Mouse (Mus musculus): ENCODE data around the gene Cux2. TPM values are rescaled to one million over a fixed set of nuclear protein-coding genes. Genes with fewer than 3 reads are reported as not detected.

The Cux2 gene
- polyA plus RNA-seq, 1 experiment from 2014 or later: 7.1 TPM

DNA sequence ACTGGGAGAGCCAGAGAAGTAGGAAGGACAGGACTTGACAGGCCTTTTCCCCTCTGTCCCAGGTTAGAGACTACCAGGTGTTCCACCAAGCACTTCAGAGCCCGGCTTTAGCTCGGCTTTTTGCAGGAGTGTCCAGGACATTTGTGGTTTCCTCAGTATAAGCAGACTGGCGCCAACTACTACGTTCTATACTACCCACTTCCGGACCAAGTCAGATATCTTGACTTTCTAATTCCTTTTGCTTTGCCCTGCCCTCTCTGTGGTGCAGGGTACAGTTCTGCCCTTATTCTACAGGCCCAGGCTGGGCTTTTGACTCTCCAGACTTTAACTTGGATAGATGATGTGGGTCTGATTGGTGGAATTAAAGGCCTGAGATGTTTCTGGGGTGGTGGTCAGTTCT, 230.3 kb downstream of the Cux2 start:
- H3K9ac ChIP-seq (ENCODE audit: low read depth, low read length): no peak overlapping the region
- peaks cover 14% of the 10 kb centered on the region for H3K4me1 ChIP-seq (ENCODE audit: control insufficient read depth, insufficient read depth, low read length)
- H3K9me3 ChIP-seq (replicated peaks; ENCODE audit: control insufficient read depth, low read length): no peaks in the 10 kb centered on the region
- 83% methylated on average over 5 of the region's 5 CpGs for WGBS (ENCODE audit: insufficient replicate concordance)
- no peak overlapping the region for H3K27ac ChIP-seq (ENCODE audit: low read depth, low read length)
- no peak for ATAC-seq (replicated peaks; ENCODE audit: insufficient number of reproducible peaks, low FRiP score, low TSS enrichment)
- peaks cover 27% of the 10 kb centered on the region for H3K36me3 ChIP-seq (ENCODE audit: control insufficient read depth, insufficient read depth, low read length)
- H3K4me3 ChIP-seq (ENCODE audit: low read depth, low read length): no peak overlapping the region
- no peak overlapping the region for H3K4me2 ChIP-seq
- no peaks in the 10 kb centered on the region for H3K27me3 ChIP-seq (ENCODE audit: control insufficient read depth, insufficient read depth, low read length)

DNA sequence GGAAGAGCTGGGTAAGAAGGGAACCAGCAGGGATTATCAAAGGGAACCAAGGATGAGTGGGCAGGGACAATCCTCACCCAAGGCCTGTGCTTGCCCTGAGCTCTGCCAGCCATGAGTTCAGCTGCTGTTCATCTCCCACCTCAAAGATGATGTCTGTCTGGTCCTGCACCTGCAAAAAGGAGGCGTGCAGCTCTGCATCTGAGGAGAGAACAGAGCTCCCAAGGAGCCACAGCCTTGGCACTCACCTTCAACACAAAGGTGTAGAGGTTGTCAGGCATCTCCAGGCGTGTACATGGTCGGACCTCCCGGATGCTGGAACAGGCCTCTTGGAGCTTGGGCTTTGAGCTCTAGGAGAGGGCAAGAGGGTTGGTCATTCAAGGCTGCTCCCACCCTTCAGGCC, 231.0 kb downstream of the Cux2 start:
- Histone ChIP-seq H3K4me1 (ENCODE audit: control insufficient read depth, insufficient read depth, low read length) (peaks cover 7% of the 10 kb centered on the region), H3K27me3 (ENCODE audit: control insufficient read depth, insufficient read depth, low read length) (no peaks in the 10 kb centered on the region), H3K4me2 (no peak overlapping the region), H3K27ac (ENCODE audit: low read depth, low read length) (no peak overlapping the region), H3K4me3 (ENCODE audit: low read depth, low read length) (no peak overlapping the region), H3K9me3 (replicated peaks; ENCODE audit: control insufficient read depth, low read length) (no peaks in the 10 kb centered on the region), H3K36me3 (ENCODE audit: control insufficient read depth, insufficient read depth, low read length) (peaks cover 27% of the 10 kb centered on the region), H3K9ac (ENCODE audit: low read depth, low read length) (no peak overlapping the region)
- 94% methylated on average over 4 of the region's 4 CpGs for WGBS (ENCODE audit: insufficient replicate concordance)
- no peak for ATAC-seq (replicated peaks; ENCODE audit: insufficient number of reproducible peaks, low FRiP score, low TSS enrichment)

DNA sequence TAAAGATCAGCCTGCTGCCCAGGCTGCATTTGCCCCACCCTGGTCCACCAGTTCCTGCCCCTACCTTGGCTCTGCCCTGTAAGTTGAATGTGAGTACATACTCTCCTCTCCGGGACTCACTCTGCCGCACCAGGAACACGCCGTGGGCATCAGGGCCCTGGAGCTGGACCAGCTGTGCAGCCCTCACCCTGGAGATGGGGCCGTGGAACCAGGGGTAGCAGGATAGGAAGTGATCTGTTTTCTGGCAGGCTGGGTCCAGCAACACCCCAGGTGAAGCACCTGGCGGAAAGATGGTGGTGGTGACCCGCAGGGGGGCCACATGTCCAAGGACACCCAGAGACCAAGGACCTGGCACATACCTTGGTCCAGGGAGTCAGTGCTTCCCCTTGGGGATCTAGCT, 231.5 kb downstream of the Cux2 start:
- Histone ChIP-seq H3K4me2 (no peak overlapping the region), H3K4me3 (ENCODE audit: low read depth, low read length) (no peak overlapping the region), H3K4me1 (ENCODE audit: control insufficient read depth, insufficient read depth, low read length) (peaks cover 4% of the 10 kb centered on the region), H3K27ac (ENCODE audit: low read depth, low read length) (no peak overlapping the region), H3K9me3 (replicated peaks; ENCODE audit: control insufficient read depth, low read length) (no peaks in the 10 kb centered on the region), H3K36me3 (ENCODE audit: control insufficient read depth, insufficient read depth, low read length) (peaks cover 28% of the 10 kb centered on the region), H3K9ac (ENCODE audit: low read depth, low read length) (no peak overlapping the region), H3K27me3 (ENCODE audit: control insufficient read depth, insufficient read depth, low read length) (no peaks in the 10 kb centered on the region)
- 95% methylated on average over 7 of the region's 7 CpGs for WGBS (ENCODE audit: insufficient replicate concordance)
- ATAC-seq (replicated peaks; ENCODE audit: insufficient number of reproducible peaks, low FRiP score, low TSS enrichment): no peak

DNA sequence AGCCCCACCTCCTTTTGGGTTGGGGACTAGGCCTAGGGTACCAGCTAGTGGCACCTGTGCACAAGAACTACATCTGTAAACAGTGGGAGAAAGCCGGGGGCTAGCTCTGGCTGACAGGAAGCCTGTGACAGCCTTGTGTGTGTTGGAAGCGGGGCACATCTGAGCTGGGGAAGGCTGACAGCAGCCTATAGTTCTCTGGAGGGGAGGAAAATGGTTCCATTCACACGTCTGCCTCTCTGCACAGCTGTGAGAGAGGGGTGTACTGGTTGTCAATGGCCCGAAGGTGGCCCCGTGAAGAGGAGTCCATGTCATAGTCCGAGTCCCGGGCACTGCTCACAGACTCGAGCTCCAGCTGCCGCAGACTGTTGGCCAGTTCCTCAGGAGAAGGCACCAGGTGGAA, 232.4 kb downstream of the Cux2 start:
- Histone ChIP-seq H3K9me3 (replicated peaks; ENCODE audit: control insufficient read depth, low read length) (no peaks in the 10 kb centered on the region), H3K27ac (ENCODE audit: low read depth, low read length) (no peak overlapping the region), H3K4me2 (no peak overlapping the region), H3K36me3 (ENCODE audit: control insufficient read depth, insufficient read depth, low read length) (peaks cover 35% of the 10 kb centered on the region), H3K4me3 (ENCODE audit: low read depth, low read length) (no peak overlapping the region), H3K27me3 (ENCODE audit: control insufficient read depth, insufficient read depth, low read length) (no peaks in the 10 kb centered on the region), H3K9ac (ENCODE audit: low read depth, low read length) (no peak overlapping the region), H3K4me1 (ENCODE audit: control insufficient read depth, insufficient read depth, low read length) (no peaks in the 10 kb centered on the region)
- ATAC-seq (replicated peaks; ENCODE audit: insufficient number of reproducible peaks, low FRiP score, low TSS enrichment): no peak
- 81% methylated on average over 9 of the region's 9 CpGs for WGBS (ENCODE audit: insufficient replicate concordance)

DNA sequence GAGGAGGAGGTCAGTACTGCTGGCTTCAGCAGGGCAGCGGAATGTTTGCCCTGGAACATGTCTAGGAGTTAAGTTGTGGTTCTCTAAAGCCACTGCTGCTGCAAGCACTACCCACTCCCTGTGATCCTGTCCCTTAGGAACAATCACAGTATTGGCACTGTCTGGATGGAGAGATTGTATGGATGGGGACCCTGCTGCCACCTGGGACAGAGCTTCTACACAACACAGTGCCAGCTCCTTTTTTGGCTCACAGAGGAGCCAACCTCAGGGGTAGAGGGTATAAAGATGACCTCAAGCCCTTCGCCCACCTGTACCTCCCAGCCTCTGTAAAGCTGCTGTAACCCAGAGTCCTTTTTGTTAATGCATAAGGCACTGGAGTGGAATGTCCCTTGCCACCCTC, 233.3 kb downstream of the Cux2 start:
- Histone ChIP-seq H3K4me2 (no peak overlapping the region), H3K27me3 (ENCODE audit: control insufficient read depth, insufficient read depth, low read length) (no peaks in the 10 kb centered on the region), H3K4me3 (ENCODE audit: low read depth, low read length) (no peak overlapping the region), H3K27ac (ENCODE audit: low read depth, low read length) (no peak overlapping the region), H3K4me1 (ENCODE audit: control insufficient read depth, insufficient read depth, low read length) (peaks cover 5% of the 10 kb centered on the region; the same call in 1 of the 2 replicates), H3K36me3 (ENCODE audit: control insufficient read depth, insufficient read depth, low read length) (peaks cover 41% of the 10 kb centered on the region), H3K9ac (ENCODE audit: low read depth, low read length) (no peak overlapping the region), H3K9me3 (replicated peaks; ENCODE audit: control insufficient read depth, low read length) (no peaks in the 10 kb centered on the region)
- ATAC-seq (replicated peaks; ENCODE audit: insufficient number of reproducible peaks, low FRiP score, low TSS enrichment): no peak
- 95% methylated on average over 2 of the region's 2 CpGs for WGBS (ENCODE audit: insufficient replicate concordance)

DNA sequence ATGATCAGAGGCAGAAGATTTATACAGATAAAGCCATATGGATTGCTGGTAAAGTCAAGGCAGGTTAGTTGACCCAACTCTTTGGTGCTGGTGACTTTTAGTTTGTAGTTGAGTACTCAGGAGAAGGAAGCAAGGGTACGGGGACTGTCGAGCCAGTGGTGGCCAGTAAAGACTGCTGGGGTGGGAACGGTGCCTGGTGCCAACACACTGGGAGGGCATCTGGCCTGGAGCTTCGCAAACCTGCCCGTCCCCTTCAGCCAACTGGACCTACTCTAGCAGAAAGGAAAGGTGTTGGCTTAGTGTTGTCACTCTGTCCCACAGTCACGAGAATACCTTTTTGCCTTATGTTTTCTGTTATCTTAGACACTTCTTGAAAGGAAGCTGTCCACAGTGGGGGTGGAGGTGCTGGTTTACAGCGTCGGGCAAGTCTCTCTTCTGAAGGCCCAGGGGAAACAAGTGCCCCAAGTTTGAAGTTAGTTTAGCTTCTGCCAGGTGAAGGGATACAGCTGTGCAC, 234.0 kb downstream of the Cux2 start:
- H3K4me2 ChIP-seq: no peak overlapping the region
- no peak overlapping the region for H3K27ac ChIP-seq (ENCODE audit: low read depth, low read length)
- 80% methylated on average over 8 of the region's 8 CpGs for WGBS (ENCODE audit: insufficient replicate concordance)
- H3K27me3 ChIP-seq (ENCODE audit: control insufficient read depth, insufficient read depth, low read length): no peaks in the 10 kb centered on the region
- no peak overlapping the region for H3K4me3 ChIP-seq (ENCODE audit: low read depth, low read length)
- peaks cover 45% of the 10 kb centered on the region for H3K36me3 ChIP-seq (ENCODE audit: control insufficient read depth, insufficient read depth, low read length)
- no peak overlapping the region for H3K9ac ChIP-seq (ENCODE audit: low read depth, low read length)
- peaks cover 12% of the 10 kb centered on the region for H3K4me1 ChIP-seq (ENCODE audit: control insufficient read depth, insufficient read depth, low read length)
- H3K9me3 ChIP-seq (replicated peaks; ENCODE audit: control insufficient read depth, low read length): no peaks in the 10 kb centered on the region
- no peak for ATAC-seq (replicated peaks; ENCODE audit: insufficient number of reproducible peaks, low FRiP score, low TSS enrichment)

DNA sequence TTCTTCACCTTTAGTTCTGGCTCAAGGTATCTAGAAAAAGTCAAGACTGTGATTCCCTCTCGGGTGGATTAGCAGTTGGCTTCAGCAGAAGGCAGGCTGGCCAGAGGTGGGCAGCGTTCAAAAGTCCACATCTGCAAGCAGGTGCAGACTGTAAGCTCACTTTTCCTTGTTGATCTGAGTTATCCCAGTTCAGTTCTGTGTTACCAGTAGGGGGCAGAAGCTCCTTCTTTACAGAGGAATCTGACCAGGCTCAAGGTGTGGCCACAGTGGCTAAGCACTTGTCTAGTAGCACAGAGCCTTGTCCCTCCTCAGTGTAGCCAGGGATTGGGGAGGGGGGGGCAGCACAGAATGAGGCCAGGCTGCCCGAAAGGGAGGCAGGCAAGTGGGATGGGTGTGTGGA, 234.8 kb downstream of the Cux2 start:
- no peak overlapping the region for H3K9ac ChIP-seq (ENCODE audit: low read depth, low read length)
- H3K36me3 ChIP-seq (ENCODE audit: control insufficient read depth, insufficient read depth, low read length): peaks cover 45% of the 10 kb centered on the region
- no peak overlapping the region for H3K4me3 ChIP-seq (ENCODE audit: low read depth, low read length)
- no peak for ATAC-seq (replicated peaks; ENCODE audit: insufficient number of reproducible peaks, low FRiP score, low TSS enrichment)
- 58% methylated on average over 3 of the region's 3 CpGs for WGBS (ENCODE audit: insufficient replicate concordance)
- H3K27ac ChIP-seq (ENCODE audit: low read depth, low read length): no peak overlapping the region
- H3K4me1 ChIP-seq (ENCODE audit: control insufficient read depth, insufficient read depth, low read length): peaks cover 21% of the 10 kb centered on the region
- no peak overlapping the region for H3K4me2 ChIP-seq
- H3K27me3 ChIP-seq (ENCODE audit: control insufficient read depth, insufficient read depth, low read length): no peaks in the 10 kb centered on the region
- no peaks in the 10 kb centered on the region for H3K9me3 ChIP-seq (replicated peaks; ENCODE audit: control insufficient read depth, low read length)

DNA sequence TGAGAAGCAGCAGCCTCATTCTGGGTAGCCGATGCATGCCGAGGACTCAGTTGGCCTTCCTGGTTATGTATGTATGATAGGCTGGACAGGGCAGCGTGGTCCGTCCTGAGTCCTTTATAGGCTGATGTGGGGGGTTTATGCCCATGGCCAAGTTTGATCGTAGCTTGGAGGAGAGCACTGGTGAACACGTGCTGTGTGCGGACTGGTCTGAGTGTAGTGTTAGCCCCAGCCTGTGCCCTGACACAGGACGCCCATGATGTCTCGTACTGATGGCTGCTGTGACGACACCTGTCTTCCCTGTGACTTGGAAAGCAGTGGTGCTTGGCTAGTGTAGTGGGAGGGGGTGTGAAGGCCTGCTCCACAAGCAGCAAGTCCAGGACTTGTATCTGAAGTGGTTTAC, 236.2 kb downstream of the Cux2 start:
- Histone ChIP-seq H3K27ac (ENCODE audit: low read depth, low read length) (0 out of 2 replicates have a peak overlapping the region, but pooled peaks have one; percentile 4), H3K36me3 (ENCODE audit: control insufficient read depth, insufficient read depth, low read length) (peaks cover 43% of the 10 kb centered on the region), H3K9me3 (replicated peaks; ENCODE audit: control insufficient read depth, low read length) (no peaks in the 10 kb centered on the region), H3K4me1 (ENCODE audit: control insufficient read depth, insufficient read depth, low read length) (peaks cover 30% of the 10 kb centered on the region), H3K9ac (ENCODE audit: low read depth, low read length) (no peak overlapping the region), H3K4me2 (no peak overlapping the region), H3K4me3 (ENCODE audit: low read depth, low read length) (no peak overlapping the region), H3K27me3 (ENCODE audit: control insufficient read depth, insufficient read depth, low read length) (no peaks in the 10 kb centered on the region)
- no peak for ATAC-seq (replicated peaks; ENCODE audit: insufficient number of reproducible peaks, low FRiP score, low TSS enrichment)
- 87% methylated on average over 10 of the region's 10 CpGs for WGBS (ENCODE audit: insufficient replicate concordance)

DNA sequence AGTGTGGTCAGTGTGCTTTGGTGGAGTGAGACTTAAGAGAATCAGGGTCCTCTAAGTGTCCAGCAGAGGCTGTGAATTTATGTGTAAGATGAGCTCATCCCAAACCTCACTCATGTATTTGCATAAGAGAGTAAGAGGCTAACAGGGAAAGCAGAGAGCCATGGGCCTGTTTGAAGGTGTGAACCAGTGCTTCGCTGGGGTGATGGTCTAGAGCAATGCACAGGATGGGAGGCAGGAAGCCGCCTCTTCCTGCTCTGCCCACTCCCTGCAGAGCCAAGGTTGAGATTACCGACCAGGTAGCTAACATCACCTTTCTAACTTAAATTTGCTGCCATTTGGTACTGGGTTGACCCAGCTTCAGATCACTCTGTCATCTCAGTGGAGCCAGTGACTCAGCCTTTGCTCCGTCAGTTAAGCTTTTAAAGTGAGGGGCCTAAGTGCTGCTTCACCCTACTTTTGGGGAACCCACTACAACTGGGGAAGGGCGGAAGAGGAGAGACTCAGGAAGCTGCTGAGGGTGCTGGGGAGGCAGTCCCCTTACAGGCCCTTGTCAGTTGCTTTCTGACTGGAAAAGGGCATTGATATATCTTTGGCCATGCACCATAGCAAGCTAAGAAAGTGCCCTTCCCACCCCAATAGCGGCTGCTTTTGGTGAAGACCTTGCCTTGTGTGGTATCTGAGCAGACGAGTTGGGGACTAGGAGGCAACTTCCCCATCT, 237.2 kb downstream of the Cux2 start:
- Histone ChIP-seq H3K4me2 (no peak overlapping the region), H3K4me3 (ENCODE audit: low read depth, low read length) (no peak overlapping the region), H3K9me3 (replicated peaks; ENCODE audit: control insufficient read depth, low read length) (no peaks in the 10 kb centered on the region), H3K36me3 (ENCODE audit: control insufficient read depth, insufficient read depth, low read length) (peaks cover 35% of the 10 kb centered on the region), H3K4me1 (ENCODE audit: control insufficient read depth, insufficient read depth, low read length) (peaks cover 32% of the 10 kb centered on the region), H3K27ac (ENCODE audit: low read depth, low read length) (no peak overlapping the region), H3K9ac (ENCODE audit: low read depth, low read length) (no peak overlapping the region), H3K27me3 (ENCODE audit: control insufficient read depth, insufficient read depth, low read length) (no peaks in the 10 kb centered on the region)
- 84% methylated on average over 7 of the region's 7 CpGs for WGBS (ENCODE audit: insufficient replicate concordance)
- ATAC-seq (replicated peaks; ENCODE audit: insufficient number of reproducible peaks, low FRiP score, low TSS enrichment): no peak

Measured in heart, embryonic 11.5 days (tissue).